Mouse (Mus musculus) cortical plate, adult 2 months (tissue): ENCODE results near the gene Olfr539. TPM values are rescaled to one million over a fixed set of nuclear protein-coding genes. Genes with fewer than 3 reads are reported as not detected.
A peak's percentile ranks its signal among the peaks of the same experiment; 100 is the strongest.
"Not testable (repeated sequence)": the region's sequence is repeated elsewhere in the genome, so short reads cannot be mapped to it uniquely, and the experiment has no call there.

Experiments
- H3K27ac ChIP-seq: fragments of 200-500 bp; 2 replicates; pipeline ENCODE4 v1.5.1; 2012; ENCODE audit warnings: low read length, control low read depth, inconsistent platforms; ENCODE audit not compliant: insufficient read depth
- H3K4me1 ChIP-seq: fragments of 200-500 bp; 2 replicates; pipeline ENCODE4 v1.6.1; 2011; ENCODE audit warnings: low read length; ENCODE audit not compliant: control insufficient read depth, insufficient read depth
- H3K4me3 ChIP-seq: fragments of 200-500 bp; 2 replicates; pipeline ENCODE4 v1.5.1; 2011; ENCODE audit warnings: mild to moderate bottlenecking, low read length, control low read depth; ENCODE audit not compliant: insufficient read depth
- CTCF ChIP-seq: fragments of 200-500 bp; IDR thresholded peaks from 2 replicates; pipeline ENCODE4 v1.5.1; 2011; ENCODE audit warnings: mild to moderate bottlenecking, control low read depth, low read length; ENCODE audit not compliant: insufficient read depth; ENCODE audit errors: extremely low read depth
- POLR2A ChIP-seq: fragments of 200-500 bp; IDR thresholded peaks from 2 replicates; pipeline ENCODE4 v1.6.1; 2011; ENCODE audit warnings: mild to moderate bottlenecking, low read length, control low read depth; ENCODE audit not compliant: insufficient read depth; ENCODE audit errors: extremely low read depth
- polyA plus RNA-seq: library from polyadenylated mRNA; depleted of rRNA; stranded (reverse); fragments of >200 nt; gene quantifications from 2 replicates; pipeline ENCODE4 v1.2.3, GENCODE M21; 2012; rRNA removed

Gene Olfr539
- polyA plus RNA-seq = 0.04 and 0.11 TPM in 2 replicates

DNA sequence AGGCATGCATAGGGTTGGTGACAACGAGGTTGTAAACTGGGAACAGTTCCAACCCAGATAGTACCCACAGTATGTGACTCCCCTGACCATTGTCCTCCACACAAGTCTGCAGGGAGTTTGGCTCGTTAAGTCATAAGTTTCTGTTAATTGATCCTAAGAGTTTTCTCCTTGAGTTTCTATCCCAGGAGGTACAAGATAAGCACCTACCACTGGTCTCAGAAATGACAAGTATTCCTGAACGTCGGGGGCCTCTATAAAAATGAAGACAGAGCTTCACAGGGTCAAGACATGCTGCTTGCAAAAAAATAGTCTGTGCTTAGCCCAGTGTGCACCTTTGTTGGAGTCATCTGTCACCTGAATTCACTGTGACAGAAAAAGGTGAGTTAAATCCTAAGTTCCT is at the start of gene Olfr539:
Olfr539 (plus strand) TSS at position 301 of the 400 bp plus-strand sequence.
- Histone ChIP-seq H3K27ac (no peak within 1 kb of the TSS), H3K4me3 (no peak within 1 kb of the TSS), H3K4me1 (no peaks in the 10 kb centered on the region)
- TF ChIP-seq POLR2A (no peak), CTCF (no peak)

- H3K4me3 ChIP-seq, H3K27ac ChIP-seq, H3K4me1 ChIP-seq: not testable (repeated sequence)
These were observed 31.1 kb upstream of the Olfr539 start, which contains the start of gene Olfr61 for GRCm38 (mm10) chr7:140628670-140629069. Gene Olfr61 (plus strand): TSS chr7:140628970.

GRCm38 (mm10) chr7:140630559-140630958 is 29.2 kb upstream of the Olfr539 start:
- TF ChIP-seq POLR2A (no peak), CTCF (no peak)
- H3K4me3 ChIP-seq = no peak overlapping the region
- H3K27ac ChIP-seq = no peak overlapping the region
- H3K4me1 ChIP-seq = no peaks in the 10 kb centered on the region

DNA sequence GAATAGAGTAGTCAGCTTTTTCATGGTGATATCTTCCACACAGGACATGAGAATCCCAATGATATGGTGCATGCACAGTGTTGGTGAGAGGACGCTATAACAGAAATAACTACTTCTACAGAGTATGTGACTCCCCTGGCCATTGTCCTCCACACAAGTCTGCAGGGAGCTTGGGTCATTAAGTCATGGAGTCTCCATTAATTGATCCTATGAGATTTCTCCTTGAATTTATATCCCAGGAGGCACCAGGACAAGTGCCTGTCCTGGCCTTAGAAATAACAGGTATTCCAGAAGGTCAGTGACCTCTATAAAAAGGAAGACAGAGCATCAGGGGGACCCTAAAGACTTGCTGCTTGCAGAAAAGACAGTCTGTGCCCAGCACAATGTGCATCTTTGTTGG is 13.6 kb upstream of the Olfr539 start, which contains the start of gene Olfr53:
Olfr53 (plus strand) TSS at position 301 of the 400 bp plus-strand sequence.
- TF ChIP-seq CTCF (no peak), POLR2A (no peak)
- Histone ChIP-seq H3K27ac (no peak within 1 kb of the TSS), H3K4me1 (no peaks in the 10 kb centered on the region), H3K4me3 (no peak within 1 kb of the TSS)

- H3K4me3 ChIP-seq, H3K4me1 ChIP-seq, H3K27ac ChIP-seq: not testable (repeated sequence)
These were observed 11.0 kb downstream of the Olfr539 start for GRCm38 (mm10) chr7:140670693-140671092.

DNA sequence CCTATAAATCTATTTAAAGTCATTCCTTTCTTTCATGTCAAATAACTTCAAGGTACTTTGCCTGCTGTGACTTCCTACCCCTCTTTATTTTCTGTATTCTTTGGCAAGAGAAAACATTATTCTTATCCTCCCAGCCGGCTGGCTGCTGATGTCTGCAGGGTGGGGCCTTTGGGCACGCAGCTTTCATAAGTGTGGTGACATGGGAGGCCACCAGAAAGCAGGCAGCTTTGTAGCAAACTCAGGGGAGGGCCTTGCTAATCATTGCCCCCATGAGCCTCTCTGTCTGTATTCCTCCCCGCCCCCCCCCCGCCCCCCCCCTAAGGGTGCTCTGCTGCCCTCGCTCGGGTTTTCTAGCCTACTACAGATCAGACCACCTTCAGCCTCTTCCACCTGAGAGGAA is 16.1 kb downstream of the Olfr539 start:
- H3K4me3 ChIP-seq = peak overlapping the region; percentile 44
- no peaks in the 10 kb centered on the region for H3K4me1 ChIP-seq
- H3K27ac ChIP-seq = no peak overlapping the region
- TF ChIP-seq CTCF (no peak), POLR2A (no peak)

DNA sequence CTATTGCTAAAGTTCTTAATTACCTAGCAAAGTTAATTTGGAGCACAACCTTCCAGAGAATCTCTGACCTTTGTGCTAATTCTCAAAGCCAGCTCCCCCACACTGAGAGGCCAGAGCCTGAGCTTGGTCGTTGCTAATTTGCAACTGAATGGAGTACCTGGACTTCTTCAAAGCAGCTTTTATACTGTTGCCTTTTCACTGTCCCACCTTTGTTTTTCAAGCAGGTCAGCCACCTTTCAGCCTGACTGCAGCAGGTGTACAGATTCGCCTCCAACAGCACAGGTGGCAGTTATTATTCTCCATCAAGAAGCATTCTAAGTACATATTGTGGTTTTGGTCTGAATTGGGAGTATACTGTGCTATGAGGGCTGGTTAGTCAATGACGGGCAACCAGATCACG is 19.9 kb downstream of the Olfr539 start:
- H3K4me1 ChIP-seq, H3K27ac ChIP-seq, H3K4me3 ChIP-seq: not testable (repeated sequence)

GRCm38 (mm10) chr7:140681651-140682050 is 21.9 kb downstream of the Olfr539 start, which contains the start of gene Olfr45:
Gene Olfr45 (plus strand): TSS chr7:140681951.
- Histone ChIP-seq H3K4me1 (no peaks in the 10 kb centered on the region), H3K4me3 (no peak within 1 kb of the TSS), H3K27ac (no peak within 1 kb of the TSS)
- TF ChIP-seq POLR2A = no peak
- TF ChIP-seq CTCF = no peak

DNA sequence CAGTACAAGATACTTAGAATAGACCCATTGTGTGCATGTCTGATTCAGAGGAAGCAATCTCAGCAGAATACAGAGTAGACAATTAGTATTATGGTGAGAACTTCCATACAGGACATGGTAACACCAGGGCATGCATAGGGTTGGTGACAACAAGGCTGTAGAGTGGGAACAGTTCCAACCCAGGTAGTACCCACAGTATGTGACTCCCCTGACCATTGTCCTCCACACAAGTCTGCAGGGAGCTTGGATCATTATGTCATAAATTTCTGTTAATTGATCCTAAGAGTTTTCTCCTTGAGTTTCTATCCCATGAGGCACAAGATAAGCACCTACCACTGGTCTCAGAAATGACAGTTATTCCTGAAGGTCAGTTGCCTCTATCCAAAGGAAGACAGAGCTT is 37.2 kb downstream of the Olfr539 start, which contains the start of gene Olfr541:
Olfr541 (plus strand) TSS at position 301 of the 400 bp plus-strand sequence.
- no peak for TF ChIP-seq CTCF
- TF ChIP-seq POLR2A = no peak
- no peak within 1 kb of the TSS for H3K27ac ChIP-seq
- no peak within 1 kb of the TSS for H3K4me3 ChIP-seq

GRCm38 (mm10) chr7:140706348-140706747 is 46.6 kb downstream of the Olfr539 start:
- no peak overlapping the region for H3K4me3 ChIP-seq
- H3K27ac ChIP-seq = no peak overlapping the region
- TF ChIP-seq POLR2A (no peak), CTCF (no peak)
- H3K4me1 ChIP-seq = no peaks in the 10 kb centered on the region

More for the DNA sequence above, 37.2 kb downstream of the Olfr539 start, which contains the start of gene Olfr541:
- no peaks in the 10 kb centered on the region for H3K4me1 ChIP-seq

GRCm38 (mm10) chr7:140707536-140708284 is 48.0 kb downstream of the Olfr539 start:
- H3K27ac ChIP-seq = no peak overlapping the region
- TF ChIP-seq POLR2A = no peak
- no peak for TF ChIP-seq CTCF
- H3K4me3 ChIP-seq = no peak overlapping the region
- H3K4me1 ChIP-seq = no peaks in the 10 kb centered on the region
